14 mouse cellular contexts compared by ENCODE assay signal in genomic region chr2:73571901-73572300, GRCm38 (mm10). TPM values are rescaled to one million over a fixed set of nuclear protein-coding genes. Genes with fewer than 3 reads are reported as not detected.
A peak's percentile ranks its signal among the peaks of the same experiment; 100 is the strongest.
DNase-seq lines count a peak whose midpoint lies in the region; ATAC-seq and TF ChIP-seq lines count a peak whose summit lies in the region.
"Had no signal": no experiment of that assay in that cellular context is flagged by ENCODE, and none has a peak within 500 bp of the region (broad histone marks: within the 10 kb centered on the region; RNA-seq: fewer than 3 reads in every experiment).

No protein-coding gene starts in this region.

- H3K4me3 ChIP-seq in heart, embryonic 12.5 days: no peak overlapping the region
- no peak overlapping the region for H3K4me3 ChIP-seq in midbrain, embryonic 15.5 days
- H3K4me3 ChIP-seq in midbrain, embryonic 10.5 days: no peak overlapping the region
- no peak overlapping the region for H3K4me3 ChIP-seq in embryonic facial prominence, embryonic 11.5 days (ENCODE audit: low read depth, low read length)
- H3K4me3 ChIP-seq in liver, postnatal 0 days (ENCODE audit: low read depth, low read length): no peak overlapping the region
- H3K4me3 ChIP-seq: liver, embryonic 13.5 days had no signal

- H3K4me1 ChIP-seq in heart, embryonic 12.5 days (replicated peaks): no peaks in the 10 kb centered on the region
- H3K4me1 ChIP-seq in midbrain, embryonic 15.5 days: peaks cover 7% of the 10 kb centered on the region; the same call in 1 of the 2 replicates
- H3K4me1 ChIP-seq in midbrain, embryonic 10.5 days: peaks cover 8% of the 10 kb centered on the region; the same call in 1 of the 2 replicates
- peaks cover 2% of the 10 kb centered on the region; the same call in 1 of the 2 replicates for H3K4me1 ChIP-seq in embryonic facial prominence, embryonic 11.5 days (ENCODE audit: control insufficient read depth, insufficient read depth, low read length)
- no peaks in the 10 kb centered on the region for H3K4me1 ChIP-seq in liver, postnatal 0 days (ENCODE audit: insufficient read depth)
- H3K4me1 ChIP-seq: liver, embryonic 13.5 days had no signal

- TF ChIP-seq EP300 in liver, postnatal 0 days (IDR thresholded peaks at IDR 0.05; ENCODE audit: low read depth): no peak

- H3K4me2 ChIP-seq in heart, embryonic 12.5 days: no peak overlapping the region
- no peak overlapping the region for H3K4me2 ChIP-seq in midbrain, embryonic 15.5 days
- H3K4me2 ChIP-seq in embryonic facial prominence, embryonic 11.5 days (ENCODE audit: low read depth, low read length): no peak overlapping the region
- H3K4me2 ChIP-seq in liver, postnatal 0 days (ENCODE audit: low read depth, low read length): no peak overlapping the region
- H3K4me2 ChIP-seq: liver, embryonic 13.5 days had no signal

- no peak for TF ChIP-seq CTCF in liver, postnatal 0 days (IDR thresholded peaks at IDR 0.05; ENCODE audit: low read depth)

- peak; percentile 67 for DNase-seq in heart, adult 11 months
- no peak for DNase-seq in midbrain, embryonic 10.5 days (ENCODE audit: low spot score)
- no peak for DNase-seq in embryonic facial prominence, embryonic 11.5 days (ENCODE audit: low spot score)
- no peak for DNase-seq in thymus, postnatal 14 days
- DNase-seq in liver, postnatal 0 days: no peak
- DNase-seq: liver, embryonic 13.5 days; thymus, adult 18-20 months had no signal

- no peak overlapping the region for H3K27ac ChIP-seq in heart, embryonic 12.5 days (ENCODE audit: poor library complexity, severe bottlenecking)
- no peak overlapping the region for H3K27ac ChIP-seq in midbrain, embryonic 15.5 days
- H3K27ac ChIP-seq in midbrain, embryonic 10.5 days (replicated peaks): no peak overlapping the region
- H3K27ac ChIP-seq in embryonic facial prominence, embryonic 11.5 days (replicated peaks; ENCODE audit: low read depth, low read length): peak overlapping the region; percentile 35; the same call in 1 of the 2 replicates
- H3K27ac ChIP-seq in liver, postnatal 0 days (ENCODE audit: low read depth): no peak overlapping the region
- H3K27ac ChIP-seq: heart, embryonic 10.5 days; liver, embryonic 13.5 days; macrophage; stomach, postnatal 0 days had no signal

- no peak overlapping the region for H3K9ac ChIP-seq in heart, embryonic 12.5 days
- no peak overlapping the region for H3K9ac ChIP-seq in midbrain, embryonic 15.5 days
- H3K9ac ChIP-seq in embryonic facial prominence, embryonic 11.5 days (replicated peaks; ENCODE audit: low read length): peak overlapping the region; percentile 18; the same call in 1 of the 2 replicates
- no peak overlapping the region for H3K9ac ChIP-seq in liver, postnatal 0 days (replicated peaks)
- H3K9ac ChIP-seq: limb, embryonic 15.5 days; liver, embryonic 13.5 days had no signal

- H3K27me3 ChIP-seq in heart, embryonic 12.5 days (replicated peaks): peaks cover 14% of the 10 kb centered on the region; the same call in 1 of the 2 replicates
- H3K27me3 ChIP-seq in midbrain, embryonic 15.5 days (replicated peaks): peaks cover 4% of the 10 kb centered on the region
- no peaks in the 10 kb centered on the region for H3K27me3 ChIP-seq in midbrain, embryonic 10.5 days (ENCODE audit: low read depth, poor library complexity, severe bottlenecking)
- H3K27me3 ChIP-seq in embryonic facial prominence, embryonic 11.5 days (ENCODE audit: control insufficient read depth, insufficient read depth, low read length): no peaks in the 10 kb centered on the region
- no peaks in the 10 kb centered on the region for H3K27me3 ChIP-seq in liver, postnatal 0 days (ENCODE audit: insufficient read depth, low read length)
- H3K27me3 ChIP-seq: limb, embryonic 15.5 days; liver, embryonic 13.5 days had no signal

- H3K36me3 ChIP-seq in heart, embryonic 12.5 days: no peaks in the 10 kb centered on the region
- H3K36me3 ChIP-seq in midbrain, embryonic 15.5 days (replicated peaks): no peaks in the 10 kb centered on the region
- H3K36me3 ChIP-seq in midbrain, embryonic 10.5 days: no peaks in the 10 kb centered on the region
- H3K36me3 ChIP-seq in embryonic facial prominence, embryonic 11.5 days (replicated peaks; ENCODE audit: control insufficient read depth, insufficient read depth, low read depth, low read length): no peaks in the 10 kb centered on the region
- no peaks in the 10 kb centered on the region for H3K36me3 ChIP-seq in liver, postnatal 0 days (replicated peaks; ENCODE audit: insufficient read depth, low read length)
- H3K36me3 ChIP-seq: heart, embryonic 10.5 days; limb, embryonic 15.5 days; liver, embryonic 13.5 days had no signal

- ATAC-seq in heart, embryonic 12.5 days (ENCODE audit: insufficient number of reproducible peaks, low FRiP score): no peak
- peak; percentile 16; the same call in 1 of the 2 replicates for ATAC-seq in midbrain, embryonic 15.5 days (replicated peaks)
- ATAC-seq in embryonic facial prominence, embryonic 11.5 days (replicated peaks; ENCODE audit: insufficient number of reproducible peaks, low FRiP score, low TSS enrichment, low read depth): no peak
- ATAC-seq in liver, postnatal 0 days: no peak
- ATAC-seq: activated CD4-positive, CD25-positive, alpha-beta regulatory T cell, adult 4 months had no signal

- 67% methylated on average over 6 of the region's 6 CpGs for WGBS in heart, embryonic 12.5 days
- WGBS in midbrain, embryonic 15.5 days: 64% methylated on average over 6 of the region's 6 CpGs
- WGBS in midbrain, embryonic 10.5 days: 68% methylated on average over 6 of the region's 6 CpGs
- 52% methylated on average over 6 of the region's 6 CpGs for WGBS in embryonic facial prominence, embryonic 11.5 days
- WGBS in liver, postnatal 0 days (ENCODE audit: insufficient replicate concordance): 68% methylated on average over 6 of the region's 6 CpGs

- no peaks in the 10 kb centered on the region for H3K9me3 ChIP-seq in heart, embryonic 12.5 days (replicated peaks)
- H3K9me3 ChIP-seq in midbrain, embryonic 15.5 days: no peaks in the 10 kb centered on the region
- H3K9me3 ChIP-seq in midbrain, embryonic 10.5 days (replicated peaks): no peaks in the 10 kb centered on the region
- H3K9me3 ChIP-seq in embryonic facial prominence, embryonic 11.5 days (replicated peaks; ENCODE audit: control insufficient read depth, low read length): no peaks in the 10 kb centered on the region
- H3K9me3 ChIP-seq in liver, postnatal 0 days (ENCODE audit: low read length): no peaks in the 10 kb centered on the region
- H3K9me3 ChIP-seq: heart, embryonic 10.5 days; limb, embryonic 15.5 days; liver, embryonic 13.5 days had no signal

RNA-seq across cellular contexts. Expression of gene Chrna1, which starts 8.2 kb away (rescaled TPM):
- polyA plus RNA-seq in heart, embryonic 12.5 days (2016; fragmentation: Nextera tagmentation; extraction: Ambion mirVana): 0.06 and 0.14 TPM in 2 replicates
- 0.18 and 0.24 TPM in 2 replicates for polyA plus RNA-seq in midbrain, embryonic 15.5 days (2015; fragmentation: Nextera tagmentation; extraction: Ambion mirVana)
- 0.40 and 0.84 TPM in 2 replicates for polyA plus RNA-seq in midbrain, embryonic 10.5 days (2016; fragmentation: Nextera tagmentation; extraction: Ambion mirVana)
- 0.88 and 1.2 TPM in 2 replicates for polyA plus RNA-seq in embryonic facial prominence, embryonic 11.5 days (2014; fragmentation: Nextera tagmentation; extraction: Ambion mirVana)
- 0.06 and 0.18 TPM in 2 replicates for polyA plus RNA-seq in liver, postnatal 0 days (2015; fragmentation: Nextera tagmentation; extraction: Ambion mirVana)
- polyA plus RNA-seq: activated CD4-positive, CD25-positive, alpha-beta regulatory T cell, adult 4 months; macrophage had no signal

RNA-seq across cellular contexts. Expression of gene Wipf1, which starts 42.4 kb away (rescaled TPM):
- 7.3 and 8.2 TPM in 2 replicates for polyA plus RNA-seq in heart, embryonic 12.5 days (2016; fragmentation: Nextera tagmentation; extraction: Ambion mirVana)
- 2.3 and 2.7 TPM in 2 replicates for polyA plus RNA-seq in midbrain, embryonic 15.5 days (2015; fragmentation: Nextera tagmentation; extraction: Ambion mirVana)
- polyA plus RNA-seq in midbrain, embryonic 10.5 days (2016; fragmentation: Nextera tagmentation; extraction: Ambion mirVana): 7.4 and 7.6 TPM in 2 replicates
- 15.9 and 17.5 TPM in 2 replicates for polyA plus RNA-seq in embryonic facial prominence, embryonic 11.5 days (2014; fragmentation: Nextera tagmentation; extraction: Ambion mirVana)
- 4.3 TPM in 2 replicates for polyA plus RNA-seq in liver, postnatal 0 days (2015; fragmentation: Nextera tagmentation; extraction: Ambion mirVana)
